Mouse (Mus musculus) macrophage (primary cell): ENCODE results near the gene Grid2. TPM values are rescaled to one million over a fixed set of nuclear protein-coding genes. Genes with fewer than 3 reads are reported as not detected.

Experiments used
- H3K27ac ChIP-seq: fragments of 350-480 bp; formaldehyde crosslinking; 2 replicates; pipeline ENCODE4 v1.9.0; 2021
- H3K36me3 ChIP-seq: fragments of 350-480 bp; formaldehyde crosslinking; 2 replicates; pipeline ENCODE4 v1.9.0; 2021; ENCODE audit errors: inconsistent target
- H3K4me3 ChIP-seq: fragments of 350-480 bp; formaldehyde crosslinking; 2 replicates; pipeline ENCODE4 v1.9.0; 2021; ENCODE audit errors: inconsistent target
- H3K79me2 ChIP-seq: fragments of 350-480 bp; formaldehyde crosslinking; 2 replicates; pipeline ENCODE4 v1.9.0; 2021; ENCODE audit errors: inconsistent target
- WGBS: methylation state at CpG from one replicate; pipeline ENCODE4 v1.1.7; 2026; ENCODE audit warnings: inconsistent platforms; ENCODE audit not compliant: missing documents; 5-methylcytosine and 5-hydroxymethylcytosine counted together
- polyA plus RNA-seq: library from polyadenylated mRNA; stranded (reverse); fragments of 250-400 nt; gene quantifications from 3 replicates; pipeline ENCODE4 v1.2.4, GENCODE M21; 2018; ENCODE audit warnings: inconsistent platforms

Gene Grid2
- polyA plus RNA-seq, 1 experiment from 2014 or later: not detected

GRCm38 (mm10) chr6:63862628-63863027 is 607.0 kb downstream of the Grid2 start:
- Histone ChIP-seq H3K36me3 (no peaks in the 10 kb centered on the region), H3K27ac (no peak overlapping the region), H3K79me2 (no peaks in the 10 kb centered on the region), H3K4me3 (no peak overlapping the region)
- 37% methylated on average over 2 of the region's 2 CpGs for WGBS

GRCm38 (mm10) chr6:63877088-63877764 is 621.5 kb downstream of the Grid2 start:
- no peaks in the 10 kb centered on the region for H3K79me2 ChIP-seq

GRCm38 (mm10) chr6:63877765-63878345 is 622.2 kb downstream of the Grid2 start:
- Histone ChIP-seq H3K36me3 (no peaks in the 10 kb centered on the region), H3K27ac (no peak overlapping the region), H3K4me3 (no peak overlapping the region), H3K79me2 (no peaks in the 10 kb centered on the region)
- 80% methylated on average over 6 of the region's 6 CpGs for WGBS

More at GRCm38 (mm10) chr6:63877088-63877764, 621.5 kb downstream of the Grid2 start:
- WGBS: 76% methylated on average over 3 of the region's 3 CpGs
- Histone ChIP-seq H3K27ac (no peak overlapping the region), H3K4me3 (no peak overlapping the region), H3K36me3 (no peaks in the 10 kb centered on the region)

- 96% methylated on average over 2 of the region's 3 CpGs for WGBS
- Histone ChIP-seq H3K36me3 (no peaks in the 10 kb centered on the region), H3K4me3 (no peak overlapping the region)
Observed at GRCm38 (mm10) chr6:63894714-63895113, 639.0 kb downstream of the Grid2 start.

GRCm38 (mm10) chr6:63898171-63898570 is 642.5 kb downstream of the Grid2 start:
- WGBS: 84% methylated on average over 2 of the region's 2 CpGs
- Histone ChIP-seq H3K4me3 (no peak overlapping the region), H3K79me2 (no peaks in the 10 kb centered on the region), H3K27ac (no peak overlapping the region), H3K36me3 (no peaks in the 10 kb centered on the region)

More at GRCm38 (mm10) chr6:63894714-63895113, 639.0 kb downstream of the Grid2 start:
- no peak overlapping the region for H3K27ac ChIP-seq
- no peaks in the 10 kb centered on the region for H3K79me2 ChIP-seq

GRCm38 (mm10) chr6:63917035-63917570 is 661.4 kb downstream of the Grid2 start:
- no peak overlapping the region for H3K4me3 ChIP-seq
- H3K36me3 ChIP-seq: no peaks in the 10 kb centered on the region
- no peak overlapping the region for H3K27ac ChIP-seq
- 92% methylated on average over 6 of the region's 6 CpGs for WGBS
- H3K79me2 ChIP-seq: no peaks in the 10 kb centered on the region

GRCm38 (mm10) chr6:63921951-63922350 is 666.3 kb downstream of the Grid2 start:
- Histone ChIP-seq H3K79me2 (no peaks in the 10 kb centered on the region), H3K4me3 (no peak overlapping the region), H3K36me3 (no peaks in the 10 kb centered on the region), H3K27ac (no peak overlapping the region)
- 79% methylated on average over 5 of the region's 6 CpGs for WGBS

GRCm38 (mm10) chr6:63931201-63931600 is 675.5 kb downstream of the Grid2 start:
- Histone ChIP-seq H3K27ac (no peak overlapping the region), H3K4me3 (no peak overlapping the region), H3K79me2 (no peaks in the 10 kb centered on the region), H3K36me3 (no peaks in the 10 kb centered on the region)

- no peak overlapping the region for H3K4me3 ChIP-seq
- H3K36me3 ChIP-seq: no peaks in the 10 kb centered on the region
- WGBS: 74% methylated on average over 5 of the region's 5 CpGs
- H3K79me2 ChIP-seq: no peaks in the 10 kb centered on the region
- H3K27ac ChIP-seq: no peak overlapping the region
Observed at GRCm38 (mm10) chr6:63946721-63947120, 691.0 kb downstream of the Grid2 start.

- Histone ChIP-seq H3K36me3 (no peaks in the 10 kb centered on the region), H3K27ac (no peak overlapping the region)
- WGBS: 83% methylated on average over 3 of the region's 3 CpGs
Observed at GRCm38 (mm10) chr6:63963789-63964188, 708.1 kb downstream of the Grid2 start.

GRCm38 (mm10) chr6:63964269-63964668 is 708.6 kb downstream of the Grid2 start:
- Histone ChIP-seq H3K4me3 (no peak overlapping the region), H3K27ac (no peak overlapping the region)
- WGBS: 72% methylated on average over 4 of the region's 6 CpGs

More at GRCm38 (mm10) chr6:63963789-63964188, 708.1 kb downstream of the Grid2 start:
- H3K79me2 ChIP-seq: no peaks in the 10 kb centered on the region
- H3K4me3 ChIP-seq: no peak overlapping the region

GRCm38 (mm10) chr6:63964735-63965134 is 709.1 kb downstream of the Grid2 start:
- Histone ChIP-seq H3K36me3 (no peaks in the 10 kb centered on the region), H3K4me3 (no peak overlapping the region), H3K27ac (no peak overlapping the region), H3K79me2 (no peaks in the 10 kb centered on the region)
- 56% methylated on average over 2 of the region's 2 CpGs for WGBS

More at GRCm38 (mm10) chr6:63964269-63964668, 708.6 kb downstream of the Grid2 start:
- no peaks in the 10 kb centered on the region for H3K79me2 ChIP-seq
- no peaks in the 10 kb centered on the region for H3K36me3 ChIP-seq

GRCm38 (mm10) chr6:64046084-64046483 is 790.4 kb downstream of the Grid2 start:
- WGBS: 85% methylated on average over 2 of the region's 2 CpGs
- no peak overlapping the region for H3K27ac ChIP-seq
- H3K79me2 ChIP-seq: no peaks in the 10 kb centered on the region
- no peaks in the 10 kb centered on the region for H3K36me3 ChIP-seq
- no peak overlapping the region for H3K4me3 ChIP-seq

- Histone ChIP-seq H3K4me3 (no peak overlapping the region), H3K79me2 (no peaks in the 10 kb centered on the region), H3K36me3 (no peaks in the 10 kb centered on the region), H3K27ac (no peak overlapping the region)
- WGBS: 92% methylated on average over 1 of the region's 1 CpGs
Observed at GRCm38 (mm10) chr6:64046732-64047131, 791.1 kb downstream of the Grid2 start.

GRCm38 (mm10) chr6:64047950-64048349 is 792.3 kb downstream of the Grid2 start:
- Histone ChIP-seq H3K36me3 (no peaks in the 10 kb centered on the region), H3K79me2 (no peaks in the 10 kb centered on the region), H3K27ac (no peak overlapping the region), H3K4me3 (no peak overlapping the region)
- 85% methylated on average over 5 of the region's 5 CpGs for WGBS
